Mouse (Mus musculus) gonadal fat pad, adult 2 months (tissue): ENCODE data around the gene Gm20388. TPM values are rescaled to one million over a fixed set of nuclear protein-coding genes. Genes with fewer than 3 reads are reported as not detected.
A peak's percentile ranks its signal among the peaks of the same experiment; 100 is the strongest.

Experiments
- DNase-seq: peaks from one replicate; pipeline ENCODE4 v3.0.0-alpha.2; 2012; ENCODE audit warnings: low read depth
- polyA plus RNA-seq: library from polyadenylated mRNA; depleted of rRNA; stranded (reverse); fragments of >200 nt; gene quantifications from 2 replicates; pipeline ENCODE4 v1.2.3, GENCODE M21; 2012

Gm20388 gene
- polyA plus RNA-seq, 1 experiment, result 119 TPM

DNA sequence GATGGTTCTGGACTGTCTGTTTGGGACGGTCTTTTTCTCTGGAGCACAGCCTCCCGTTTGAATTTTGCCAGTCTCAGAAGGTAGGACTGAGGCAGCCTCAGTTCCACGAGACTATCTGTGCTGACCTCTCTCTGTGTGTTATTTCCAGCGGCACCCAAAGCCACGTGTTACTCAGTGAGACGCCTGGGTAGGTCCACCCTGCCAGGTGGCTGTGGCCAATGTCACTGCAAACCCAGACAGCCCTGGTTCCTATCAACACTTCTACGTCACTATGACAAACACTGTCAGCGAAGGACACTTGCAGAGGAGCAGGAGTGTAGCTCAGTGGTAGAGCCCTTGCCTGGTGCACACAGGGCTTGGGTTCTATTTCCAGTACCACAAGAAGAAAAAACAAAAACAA, 3381.1 kb downstream of the Gm20388 start:
- no peak for DNase-seq

DNA sequence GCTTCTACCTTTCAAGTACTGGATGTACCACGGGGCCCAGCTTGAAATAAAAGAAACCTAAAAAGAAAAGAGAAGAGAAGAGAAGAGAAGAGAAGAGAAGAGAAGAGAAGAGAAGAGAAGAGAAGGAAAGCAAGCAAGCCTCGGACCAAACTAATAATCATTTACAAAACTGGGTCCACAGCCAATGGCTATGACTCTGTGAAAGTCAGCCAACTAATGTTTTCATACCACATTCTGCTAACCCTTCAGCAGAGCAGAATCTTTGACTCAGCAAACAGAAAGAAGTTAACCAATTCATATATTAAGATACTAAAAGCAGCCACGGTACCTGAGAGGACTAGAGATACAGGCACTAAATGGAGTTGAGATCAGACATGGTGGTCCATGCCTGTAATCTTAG, 3381.6 kb downstream of the Gm20388 start:
- DNase-seq, result no peak

DNA sequence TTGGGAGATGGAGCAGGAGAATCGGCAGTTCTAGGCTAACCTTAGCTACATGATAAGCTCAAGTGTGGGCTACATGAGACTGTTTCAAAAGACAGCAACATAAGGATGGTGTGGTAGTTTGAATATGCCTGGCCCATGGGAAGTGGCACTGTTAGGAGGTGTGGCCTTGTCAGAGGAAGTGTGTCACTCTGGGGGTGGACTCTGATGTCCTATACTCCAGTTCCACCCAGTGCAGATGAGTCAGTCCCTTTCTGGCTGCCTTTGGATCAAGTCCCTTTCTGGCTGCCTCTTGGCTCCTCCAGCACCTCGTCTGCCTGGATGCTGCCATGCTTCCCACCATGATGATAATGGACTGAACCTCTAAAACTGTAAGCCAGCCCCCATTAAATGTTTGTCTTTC, 3382.1 kb downstream of the Gm20388 start:
- no peak for DNase-seq

DNA sequence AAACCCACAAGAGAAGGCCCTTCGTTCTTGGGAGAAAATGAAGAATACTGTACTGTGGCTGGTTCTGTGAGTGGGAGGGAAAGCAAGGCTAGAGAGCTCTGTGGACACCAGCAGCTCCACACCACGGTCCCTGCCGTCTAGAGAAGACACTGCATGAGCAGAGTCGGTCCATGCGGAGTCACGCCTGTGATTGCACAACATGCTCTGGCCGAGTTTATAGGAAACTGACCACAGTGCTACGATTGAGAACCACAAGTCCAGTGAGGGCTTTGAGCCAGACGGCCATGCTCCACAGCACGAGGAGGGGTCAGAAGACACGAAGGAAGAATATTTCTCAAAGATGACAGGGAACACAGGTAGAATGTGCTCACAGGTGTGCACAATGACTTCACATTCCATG, 3387.7 kb downstream of the Gm20388 start:
- no peak for DNase-seq

DNA sequence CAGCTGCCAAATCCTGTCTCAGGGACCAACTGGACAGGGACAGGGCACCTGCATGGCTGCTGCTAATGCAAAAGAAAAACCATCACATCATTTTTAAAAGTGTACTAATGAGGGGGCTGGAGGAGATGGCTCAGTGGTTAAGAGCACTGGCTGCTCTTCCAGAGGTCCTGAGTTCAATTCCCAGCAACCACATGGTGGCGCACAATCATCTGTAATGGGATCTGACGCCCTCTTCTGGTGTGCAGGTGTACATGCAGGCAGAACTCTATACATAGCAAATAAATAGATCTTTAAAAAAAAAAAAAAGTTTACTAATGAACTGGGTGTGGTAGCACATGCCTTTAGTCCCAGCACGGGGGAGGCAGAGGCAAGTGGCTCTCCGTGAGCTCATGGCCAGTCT, 3398.1 kb downstream of the Gm20388 start:
- DNase-seq, result no peak

DNA sequence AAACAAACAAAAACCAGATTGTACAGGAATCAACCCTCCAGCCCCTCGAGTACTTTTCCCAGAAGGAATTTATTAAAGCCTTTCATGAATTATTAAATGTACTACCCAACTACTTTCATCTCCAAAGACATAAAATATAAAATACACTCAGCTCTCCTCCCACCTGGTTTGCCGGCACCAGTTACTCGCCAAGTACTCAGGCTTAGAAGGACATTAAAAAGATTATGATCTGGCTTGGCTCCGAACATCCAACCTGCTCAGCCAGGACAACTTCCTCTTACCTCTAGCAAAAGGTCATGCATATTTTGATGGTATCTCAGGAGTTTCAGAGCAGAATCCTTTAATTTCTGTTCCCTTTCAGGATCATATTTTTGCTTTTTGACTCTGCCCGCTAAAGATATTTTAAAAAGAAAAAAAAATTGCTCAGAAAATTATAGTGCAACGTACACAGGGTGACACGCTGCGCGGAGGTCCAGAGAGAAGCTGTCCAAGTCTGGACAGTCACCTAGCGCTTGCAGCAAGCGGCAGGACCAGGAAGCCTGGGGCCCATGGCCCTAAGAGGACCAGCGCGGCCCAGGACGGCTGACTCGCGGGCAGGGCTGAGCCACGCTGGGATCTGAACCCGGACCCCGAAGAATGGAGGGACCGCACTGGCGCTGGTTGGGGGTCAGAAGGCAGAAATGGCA, 3407.3 kb downstream of the Gm20388 start:
- peak; percentile 70 for DNase-seq

DNA sequence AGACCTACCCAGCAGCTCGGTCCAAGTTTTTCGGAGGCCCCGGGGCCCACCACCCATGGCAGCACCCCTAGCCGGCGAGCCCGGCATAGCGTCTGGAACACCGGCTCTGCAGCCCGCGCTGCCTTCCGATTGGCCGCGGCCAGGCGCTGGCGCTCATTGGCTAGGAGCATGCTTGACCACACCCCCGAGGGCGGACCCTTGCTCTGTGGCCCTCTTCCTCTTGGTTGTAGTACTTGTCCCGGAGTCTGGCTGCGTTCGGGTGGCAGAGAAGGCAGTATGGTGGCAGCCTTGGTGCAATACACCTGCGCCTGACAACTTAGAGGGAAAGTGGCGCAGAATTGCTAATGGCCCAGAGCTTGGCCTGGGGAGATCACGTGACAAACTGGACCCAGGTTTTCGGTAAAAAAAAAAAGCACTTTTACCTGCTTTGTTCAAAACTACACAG, 3407.8 kb downstream of the Gm20388 start, which contains the start of gene Fanca:
Gene Fanca, minus strand, starts transcription at position 110 of the 445 bp plus-strand sequence.
- DNase-seq, result peak; percentile 38

DNA sequence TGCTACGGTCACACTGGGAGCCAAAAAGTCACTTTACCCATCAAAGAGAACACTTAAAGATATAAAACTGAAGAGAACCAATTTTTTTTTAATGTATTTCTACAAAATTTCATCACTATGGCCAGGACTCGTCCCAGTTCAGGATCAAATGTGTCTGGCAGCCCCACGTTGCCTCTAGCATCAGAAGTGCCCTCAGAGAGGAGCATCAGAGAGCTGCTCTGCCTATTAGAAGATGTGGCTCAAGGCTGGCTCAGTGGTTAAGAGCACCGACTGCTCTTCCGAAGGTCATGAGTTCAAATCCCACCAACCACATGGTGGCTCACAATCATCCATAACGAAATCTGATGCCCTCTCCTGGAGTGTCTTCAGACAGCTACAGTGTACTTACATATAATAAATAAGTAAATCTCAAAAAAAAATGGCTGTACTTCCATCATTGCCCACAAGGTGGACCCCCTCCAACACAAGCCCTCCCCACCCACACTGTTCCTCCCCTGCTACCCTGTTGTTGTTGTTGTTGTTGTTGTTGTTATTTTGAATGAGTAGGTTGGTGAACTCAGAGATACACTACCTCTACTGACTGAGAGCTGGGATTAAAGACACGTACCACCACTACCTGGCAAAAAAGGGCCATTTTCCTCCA, 3409.0 kb downstream of the Gm20388 start:
- no peak for DNase-seq

DNA sequence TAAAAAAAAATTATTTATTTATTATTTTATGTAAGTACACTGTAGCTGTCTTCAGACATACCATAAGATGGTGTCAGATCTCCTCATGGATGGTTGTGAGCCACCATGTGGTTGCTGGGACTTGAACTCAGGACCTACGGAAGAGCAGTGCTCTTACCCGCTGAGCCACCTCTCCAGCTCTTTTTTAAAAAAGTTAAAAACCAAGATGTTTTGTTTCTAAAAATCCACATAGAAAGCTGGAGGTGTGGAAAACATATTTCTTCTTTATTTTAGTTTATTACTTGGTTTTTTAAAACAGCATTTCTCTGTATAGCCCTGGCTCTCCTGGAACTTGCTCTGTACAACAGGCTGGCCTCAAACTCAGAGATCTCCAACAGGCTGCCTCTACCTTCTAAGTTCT, 3417.9 kb downstream of the Gm20388 start:
- DNase-seq, result no peak

DNA sequence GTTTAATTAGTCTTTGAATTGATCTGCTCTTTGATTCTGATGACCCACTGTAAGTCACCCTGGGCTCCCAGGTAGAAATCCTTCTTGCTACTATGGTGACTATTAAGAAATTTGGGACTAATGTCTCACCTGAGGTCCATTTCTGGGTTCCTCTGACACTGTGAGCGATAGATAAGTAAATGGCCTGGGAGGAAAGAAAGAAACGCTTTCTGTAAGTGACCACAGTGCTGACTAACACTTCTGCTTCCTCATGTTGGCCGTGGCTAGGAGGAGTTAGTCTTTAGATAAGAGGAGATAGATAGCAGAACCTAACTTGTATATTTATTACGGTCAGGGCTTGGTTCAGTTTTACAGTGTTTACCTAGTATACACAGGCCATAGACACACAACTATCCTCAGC, 3418.7 kb downstream of the Gm20388 start:
- no peak for DNase-seq

DNA sequence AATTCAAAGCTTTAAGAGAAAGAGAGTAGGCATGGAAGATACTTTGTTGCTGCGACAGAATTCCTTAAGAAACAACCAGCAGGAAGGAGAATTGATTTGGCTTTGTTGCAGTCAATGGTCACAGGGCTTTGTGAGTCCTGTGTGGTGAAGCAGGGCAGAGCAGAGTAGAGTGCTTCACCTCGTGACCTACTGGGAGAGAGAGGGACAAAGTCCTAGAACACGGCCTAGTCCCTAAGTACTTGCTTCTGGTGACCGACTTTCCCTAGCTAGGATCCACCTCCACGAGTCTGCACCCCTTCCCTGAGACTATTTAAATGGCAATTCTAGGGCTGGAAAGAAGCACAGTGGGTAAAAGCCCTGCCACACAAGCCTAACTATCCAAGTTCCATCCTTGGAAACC, 3419.3 kb downstream of the Gm20388 start:
- no peak for DNase-seq

DNA sequence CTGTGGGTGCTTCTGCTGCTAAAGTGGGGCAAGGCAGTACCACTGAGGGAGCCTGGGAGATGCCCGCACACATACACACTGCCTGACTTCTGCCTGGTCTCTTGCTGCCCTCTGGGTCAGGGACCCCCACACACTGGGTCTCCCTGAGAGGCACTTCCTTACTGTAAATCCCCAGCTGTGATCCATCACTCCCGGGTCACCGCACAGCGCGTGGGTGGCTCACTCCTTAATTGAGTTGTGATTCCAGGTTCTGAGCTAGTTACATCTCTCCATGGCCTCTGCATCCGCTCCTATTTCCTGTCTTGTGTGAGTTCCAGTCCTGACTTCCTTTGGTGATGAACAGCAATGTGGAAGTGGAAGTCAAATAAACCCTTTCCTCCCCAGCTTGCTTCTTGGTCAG, 3420.1 kb downstream of the Gm20388 start:
- DNase-seq, result no peak

DNA sequence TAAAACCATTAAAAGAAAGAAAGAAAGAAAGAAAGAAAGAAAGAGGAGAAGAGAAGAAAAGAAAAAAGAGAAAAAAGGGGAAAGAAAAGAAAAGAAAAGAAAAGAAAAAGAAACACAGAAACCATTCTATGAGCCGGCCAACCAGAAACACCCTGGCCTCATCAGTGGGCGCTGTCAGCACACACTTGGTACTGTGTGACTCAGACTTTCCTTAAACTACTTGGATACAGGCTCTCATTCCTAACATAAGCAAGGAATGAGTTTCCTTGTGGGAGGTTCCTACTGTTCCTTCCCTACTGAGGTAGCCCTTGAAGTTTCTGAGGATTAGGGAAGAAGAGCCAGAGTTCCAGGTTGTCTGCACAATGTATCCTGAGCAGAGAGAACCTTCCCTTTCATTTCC, 3420.7 kb downstream of the Gm20388 start:
- DNase-seq, result no peak

DNA sequence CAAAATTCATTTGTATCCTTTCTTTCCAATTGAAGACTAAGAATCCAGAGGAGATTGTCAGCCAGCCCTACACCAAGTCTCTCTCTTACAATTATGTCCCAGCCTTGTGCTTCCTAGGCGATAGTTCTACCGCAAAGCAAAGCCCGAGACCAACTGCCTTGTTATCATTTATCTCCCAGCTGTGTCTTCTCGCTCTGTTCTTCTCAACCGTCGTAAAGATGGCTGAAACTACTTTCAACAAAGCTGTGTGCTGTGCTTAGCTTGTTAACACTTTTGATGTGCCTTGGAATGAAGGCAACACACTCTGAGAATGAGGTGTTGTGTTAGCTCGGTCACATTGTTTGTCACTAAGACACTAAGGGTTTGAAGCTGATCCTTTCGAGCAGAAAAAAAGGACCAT, 3421.2 kb downstream of the Gm20388 start:
- no peak for DNase-seq

DNA sequence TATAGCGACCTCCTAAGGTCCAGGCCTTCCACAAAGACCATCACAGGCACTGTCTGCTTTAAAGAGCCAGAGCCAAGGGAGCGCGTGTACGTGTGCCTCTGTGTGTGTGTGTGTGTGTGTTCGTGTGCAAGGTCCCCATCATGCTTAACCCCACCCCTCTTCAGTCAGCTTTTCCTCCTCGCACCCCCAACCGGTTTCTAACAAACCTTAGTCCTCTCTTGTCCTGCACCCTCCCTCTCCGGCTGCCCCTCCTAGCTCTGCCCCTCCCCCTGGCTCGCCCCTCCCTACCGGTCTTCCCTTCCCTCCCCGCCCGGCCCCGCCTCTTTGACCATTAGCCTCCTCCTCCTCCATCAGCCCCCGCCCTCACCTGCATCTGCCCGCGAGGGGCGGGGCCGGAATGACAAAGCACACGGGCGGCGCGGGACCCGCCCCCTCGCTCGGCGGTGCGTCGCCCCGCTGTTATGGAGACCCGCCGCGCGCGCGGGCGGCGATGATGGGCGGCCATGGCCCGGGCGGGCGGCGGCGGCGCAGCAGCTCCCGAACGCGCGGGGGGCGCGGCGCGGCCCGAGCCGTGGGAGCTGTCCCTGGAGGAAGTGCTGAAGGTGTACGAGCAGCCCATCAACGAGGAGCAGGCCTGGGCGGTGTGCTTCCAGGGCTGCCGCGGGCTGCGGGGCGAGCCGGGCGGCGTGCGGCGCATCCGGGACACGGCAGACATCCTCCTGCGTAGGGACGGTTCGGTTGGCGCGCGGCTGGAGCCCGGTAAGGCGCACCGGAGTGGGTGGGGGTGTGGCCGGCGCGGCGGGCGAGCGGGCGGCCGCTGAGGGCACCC, 3421.8 kb downstream of the Gm20388 start, which contains the start of gene Spire2:
Gene Spire2, plus strand, starts transcription at position 452 of the 829 bp plus-strand sequence.
- DNase-seq, result no peak

DNA sequence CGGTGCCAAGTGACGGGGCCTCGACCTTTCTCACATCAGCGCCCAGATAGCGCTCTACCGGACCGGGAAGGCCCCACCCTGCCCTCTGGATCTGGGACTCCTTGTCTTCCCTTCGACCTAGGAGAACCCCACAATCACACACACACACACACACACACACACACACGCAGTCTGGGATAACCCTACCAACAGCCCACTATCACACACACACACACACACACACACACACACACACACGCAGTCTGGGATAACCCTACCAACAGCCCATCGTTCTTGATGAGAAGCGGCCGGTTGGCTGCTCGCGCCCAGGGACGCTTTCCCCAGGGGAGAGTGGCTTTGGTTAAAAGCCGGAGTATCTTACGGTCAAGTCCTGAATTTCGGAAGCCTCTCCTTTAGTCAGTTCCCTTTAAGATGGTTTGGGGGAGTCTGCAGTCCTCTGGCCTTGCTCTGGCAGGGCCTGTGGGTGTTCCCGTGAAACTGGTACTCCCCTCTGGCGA, 3422.5 kb downstream of the Gm20388 start:
- DNase-seq, result no peak

DNA sequence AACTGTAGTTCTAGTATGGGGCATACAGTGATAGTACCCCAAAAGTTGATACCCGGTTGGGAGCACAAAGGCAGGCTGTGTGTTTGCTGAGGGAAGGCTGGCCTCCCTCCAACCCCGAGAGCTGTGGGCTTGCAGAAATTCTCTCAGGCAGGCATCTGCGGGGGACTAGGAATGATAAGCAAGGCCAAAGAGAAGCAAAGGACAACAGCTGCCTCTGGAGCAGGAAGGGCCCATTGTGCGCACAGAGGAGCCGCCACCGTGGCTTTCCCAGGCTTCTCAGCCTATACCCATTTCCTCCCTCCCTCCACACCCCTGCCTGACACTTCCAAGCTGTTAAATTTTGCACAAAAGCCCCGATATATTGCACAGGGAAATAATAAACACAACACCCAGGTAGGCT, 3423.2 kb downstream of the Gm20388 start:
- no peak for DNase-seq

DNA sequence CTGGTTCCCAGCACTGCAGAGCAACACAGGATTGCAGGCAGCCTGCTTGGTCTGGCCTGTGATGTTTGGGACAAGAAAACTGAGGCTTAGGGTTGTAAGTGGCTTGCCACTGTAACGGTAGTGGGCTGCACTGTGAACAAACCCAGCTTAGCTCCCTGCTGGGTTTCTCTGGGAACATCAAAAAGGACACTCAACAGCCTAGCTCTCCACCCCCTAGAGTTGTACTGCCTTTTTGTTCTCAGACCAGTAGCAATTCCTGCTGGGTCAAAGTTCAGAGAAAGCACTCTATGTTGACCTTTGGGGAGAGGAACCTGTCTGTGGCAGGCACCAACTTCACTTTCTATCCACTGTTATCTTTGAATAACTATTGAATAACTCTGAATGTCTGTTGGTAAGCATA, 3423.8 kb downstream of the Gm20388 start:
- DNase-seq, result no peak

DNA sequence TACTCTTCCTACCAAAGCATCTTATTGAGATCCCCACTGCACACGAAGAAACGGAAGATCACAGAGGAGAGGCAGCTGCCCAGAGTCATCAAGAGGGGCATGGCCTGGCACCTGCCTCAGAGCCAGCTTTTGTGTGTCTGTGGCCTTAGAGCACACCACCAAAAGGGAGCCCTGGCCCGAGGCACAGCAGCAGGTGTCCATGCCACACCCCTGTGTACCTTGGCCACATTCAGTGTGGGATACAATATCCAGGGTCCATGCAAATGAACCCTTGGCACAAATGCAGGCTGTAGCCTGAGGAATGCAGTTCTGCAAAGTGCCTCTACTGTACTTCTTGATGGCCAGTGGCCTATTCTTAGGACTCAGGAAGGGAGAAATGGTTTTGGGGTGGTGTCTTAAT, 3426.8 kb downstream of the Gm20388 start:
- no peak for DNase-seq

DNA sequence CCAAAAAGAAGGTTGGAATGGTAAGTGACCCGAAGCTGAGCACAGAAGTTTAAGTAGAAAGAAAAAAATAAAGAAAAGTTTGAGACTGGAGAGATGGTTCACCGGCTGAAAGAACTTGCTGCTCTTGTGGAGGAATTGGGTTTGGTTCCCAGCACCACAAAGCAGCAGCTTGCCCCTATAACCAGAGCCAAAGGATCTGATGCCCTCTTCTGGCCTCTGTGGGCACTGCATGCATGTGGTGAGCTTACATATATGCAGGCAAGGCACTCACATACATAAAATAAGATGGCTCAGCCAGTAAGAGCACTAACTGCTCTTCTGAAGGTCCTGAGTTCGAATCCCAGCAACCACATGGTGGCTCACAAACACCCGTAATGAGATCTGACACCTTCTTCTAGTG, 3429.4 kb downstream of the Gm20388 start:
- DNase-seq, result no peak

DNA sequence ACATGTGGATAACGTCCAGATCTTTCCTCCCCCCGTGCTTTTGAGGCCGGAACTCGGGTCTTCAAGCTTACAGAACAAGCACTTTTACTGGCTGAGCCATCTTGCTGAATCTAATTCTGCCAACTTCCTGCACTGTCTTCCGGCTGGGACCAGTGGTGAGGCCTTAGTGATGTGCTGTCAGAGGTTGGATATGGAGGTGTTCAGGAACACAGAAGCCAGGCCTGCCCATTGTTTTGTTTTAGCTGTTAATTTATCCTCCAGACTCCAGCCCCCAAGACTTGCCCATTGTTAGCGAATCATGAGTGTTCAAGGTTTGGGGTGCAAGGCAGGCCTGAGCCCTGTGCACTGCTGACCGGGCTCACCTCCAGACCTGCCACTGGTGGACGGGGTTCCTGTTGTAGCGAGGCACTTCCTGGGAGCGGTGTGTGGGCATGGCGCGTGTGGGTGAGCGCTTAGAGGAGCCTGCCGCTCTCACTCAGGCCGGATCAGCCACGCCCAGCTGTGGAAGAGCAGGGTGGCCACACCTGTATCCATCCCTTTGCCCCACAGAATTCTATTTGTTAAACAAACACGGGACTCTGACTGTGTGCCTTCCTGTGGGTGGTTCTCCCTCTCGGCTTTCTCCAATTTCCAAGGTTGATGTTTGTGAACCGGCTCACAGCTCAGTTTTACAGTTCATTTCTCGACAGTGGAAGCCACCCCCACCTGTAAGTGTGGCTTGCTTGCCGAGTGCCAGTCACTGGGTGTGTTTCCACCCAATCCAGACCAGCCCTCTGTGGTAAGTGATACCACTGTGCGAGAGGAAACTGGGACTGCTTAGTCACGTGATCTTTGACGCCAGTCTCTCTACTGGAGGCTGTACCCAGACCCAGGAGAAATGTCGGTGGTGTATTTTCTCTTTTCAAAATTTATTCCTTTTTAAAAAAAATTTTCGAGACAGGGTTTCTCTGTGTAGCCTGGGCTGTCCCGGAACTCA, 3430.7 kb downstream of the Gm20388 start:
- DNase-seq, result no peak
